Mouse (Mus musculus) mature B cell (primary cell): ENCODE measurements around the gene Rab6a.

Experiments used
- in situ Hi-C: fragments of 300-500 bp; cut with MboI; formaldehyde crosslinking; loops from 2 replicates; pipeline ENCODE4 v1.14.3; 2019

Gene Rab6a

DNA sequence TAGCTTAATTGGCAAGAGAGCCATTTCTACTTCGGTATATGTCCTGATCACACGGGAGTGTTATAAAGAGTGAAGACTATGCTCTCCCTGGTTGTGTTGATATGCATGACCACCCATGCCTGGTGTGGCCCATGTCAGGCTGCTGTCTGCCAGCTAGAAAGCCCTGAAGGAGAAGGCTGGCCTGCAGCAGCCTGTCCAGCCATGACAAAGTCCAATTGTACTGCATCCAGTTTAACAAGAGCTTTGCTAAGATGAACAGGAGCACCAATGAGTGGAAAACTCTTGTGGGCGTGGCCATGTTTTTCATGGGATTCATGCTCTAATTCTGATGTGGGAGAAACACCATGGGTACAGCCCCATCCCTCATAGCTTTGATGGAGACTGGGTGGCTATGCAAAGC lies 17.3 kb downstream of the Rab6a start:
- in situ Hi-C loops: no loop called here

DNA sequence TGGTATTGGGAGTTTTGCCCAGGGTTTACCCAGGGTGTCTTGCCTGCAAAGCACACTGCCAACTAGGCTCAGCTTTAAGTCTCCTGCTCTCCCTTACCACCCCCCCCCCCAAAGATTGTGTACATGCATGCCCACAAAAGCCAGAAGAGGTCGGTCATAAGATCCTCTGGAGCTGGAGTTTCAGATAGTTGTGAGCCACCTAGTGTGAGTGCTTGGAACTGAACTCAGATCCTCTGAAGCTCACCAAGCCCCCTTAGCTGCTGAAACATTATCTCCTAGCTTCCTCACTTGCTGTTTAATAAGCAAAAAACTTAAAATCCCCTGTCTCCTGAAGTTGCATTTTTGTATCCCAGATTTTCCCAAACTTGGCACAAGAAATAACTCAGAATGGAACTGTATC lies 30.4 kb downstream of the Rab6a start:
- in situ Hi-C loops: no loop called here

DNA sequence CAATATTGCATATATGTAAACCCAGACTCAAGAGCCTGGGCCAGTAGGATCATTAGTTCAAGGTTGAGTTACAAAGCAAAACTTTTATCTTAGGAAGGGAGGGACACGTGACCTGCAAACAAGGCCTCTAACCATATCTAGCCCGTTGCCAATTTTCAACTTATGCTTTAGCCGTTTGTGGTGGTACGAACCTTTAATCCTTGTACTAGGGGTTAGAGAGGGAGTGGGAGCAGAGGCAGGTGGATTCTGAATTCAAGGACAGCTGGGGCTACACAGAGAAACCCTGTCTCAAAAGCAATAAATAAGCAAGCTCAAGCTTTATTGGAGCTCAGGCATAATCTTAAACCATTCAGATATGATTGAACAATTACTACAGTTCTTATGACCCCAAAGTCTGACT lies 35.2 kb downstream of the Rab6a start:
- in situ Hi-C loops: no loop called here

DNA sequence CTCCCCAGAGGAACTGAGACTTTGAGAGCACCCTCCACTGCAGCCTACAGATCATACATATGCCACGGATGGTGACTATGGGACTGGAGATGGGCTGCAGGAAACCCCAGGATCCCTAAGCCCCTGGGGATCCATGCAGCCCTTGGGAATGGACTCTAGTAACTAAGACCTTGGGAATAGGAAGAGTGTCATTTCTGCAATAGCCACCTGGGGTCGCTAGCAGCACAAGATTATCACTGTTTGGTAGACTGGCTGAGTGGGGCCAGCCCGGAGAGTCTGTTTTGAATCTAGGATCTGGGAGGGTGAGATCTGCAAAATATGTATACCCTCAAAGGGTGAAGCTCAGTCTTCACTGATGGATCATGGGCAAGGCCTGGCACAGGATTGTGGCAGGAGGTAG lies 37.9 kb downstream of the Rab6a start:
- in situ Hi-C loops: no loop called here

DNA sequence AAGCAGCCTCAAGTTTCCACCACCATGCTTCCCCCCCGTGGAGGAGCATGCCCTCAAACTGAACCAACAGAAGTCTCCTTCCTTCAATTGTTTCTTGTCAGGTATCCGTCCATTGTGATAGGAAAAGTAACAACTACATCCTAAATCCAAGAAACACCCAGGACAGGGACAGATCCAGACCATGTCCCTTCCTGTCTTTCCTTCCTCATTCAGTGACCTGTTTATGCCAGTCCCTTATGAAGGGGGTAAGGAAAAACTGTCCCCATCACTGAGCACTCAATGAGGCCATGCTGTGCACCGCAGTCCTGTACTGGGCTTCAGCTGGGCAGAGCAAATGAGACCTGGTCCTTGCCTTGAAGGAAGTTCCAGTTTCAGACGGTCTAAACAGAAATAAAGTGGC lies 41.9 kb downstream of the Rab6a start:
- in situ Hi-C loops: no loop called here

DNA sequence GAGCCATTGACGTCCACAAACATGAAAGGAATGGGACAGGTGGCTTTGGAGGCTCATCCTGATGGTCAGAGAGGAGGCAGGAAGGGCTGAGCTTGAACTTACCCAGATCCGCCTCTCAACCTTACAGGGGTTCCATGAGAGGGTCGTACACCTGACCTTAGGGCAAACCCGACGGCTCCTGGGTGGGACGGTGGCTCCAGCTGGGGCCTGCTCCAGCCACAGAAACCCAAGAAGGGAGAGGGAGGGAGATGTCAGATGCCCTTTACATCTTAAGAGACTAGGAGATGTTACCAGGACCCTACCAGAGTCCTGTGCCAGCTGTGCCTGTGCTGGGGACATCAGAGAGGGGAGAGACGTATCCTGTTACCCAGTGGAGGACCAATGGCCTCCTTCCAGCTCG lies 42.6 kb downstream of the Rab6a start:
- in situ Hi-C loops: no loop called here

DNA sequence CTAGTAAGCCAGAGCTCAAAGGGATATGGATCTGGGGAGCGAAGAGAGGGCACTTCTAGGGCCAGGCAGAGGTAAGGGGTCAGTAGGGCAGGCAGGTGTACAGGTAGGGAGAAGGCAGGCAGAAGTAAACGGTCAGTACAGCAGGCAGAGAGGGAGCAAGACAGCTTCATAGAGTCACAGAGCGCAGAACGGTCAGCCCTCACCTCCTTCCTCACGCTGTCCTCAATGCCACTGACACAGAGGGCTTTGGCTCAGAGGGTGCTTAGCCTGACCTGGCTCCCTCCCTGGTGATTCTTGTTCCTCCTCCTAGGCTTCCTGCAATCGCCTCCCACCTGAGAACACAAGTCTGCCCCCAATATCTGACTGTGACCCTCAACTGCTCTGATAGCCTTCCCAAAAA lies 43.2 kb downstream of the Rab6a start:
- in situ Hi-C loops: no loop called here

DNA sequence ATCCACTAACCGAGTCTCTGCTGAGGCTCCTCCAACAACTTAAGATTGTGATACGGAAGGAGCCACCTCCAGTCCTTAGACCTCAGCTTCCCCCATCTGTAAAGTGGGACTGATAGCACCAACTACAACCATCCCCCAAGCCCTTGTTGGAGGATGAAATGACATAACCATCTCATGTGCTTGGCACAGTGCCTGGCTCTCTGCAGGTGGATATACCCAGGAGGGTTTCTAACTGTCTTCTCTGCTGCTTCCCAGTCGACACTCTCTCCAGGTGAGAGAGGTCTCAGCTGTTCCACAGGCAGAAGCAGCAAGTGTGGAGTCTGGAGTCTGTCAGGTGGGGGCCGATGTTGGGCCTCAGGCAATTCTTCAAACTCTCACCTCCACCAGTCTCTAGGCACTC lies 43.8 kb downstream of the Rab6a start:
- in situ Hi-C loops: no loop called here

DNA sequence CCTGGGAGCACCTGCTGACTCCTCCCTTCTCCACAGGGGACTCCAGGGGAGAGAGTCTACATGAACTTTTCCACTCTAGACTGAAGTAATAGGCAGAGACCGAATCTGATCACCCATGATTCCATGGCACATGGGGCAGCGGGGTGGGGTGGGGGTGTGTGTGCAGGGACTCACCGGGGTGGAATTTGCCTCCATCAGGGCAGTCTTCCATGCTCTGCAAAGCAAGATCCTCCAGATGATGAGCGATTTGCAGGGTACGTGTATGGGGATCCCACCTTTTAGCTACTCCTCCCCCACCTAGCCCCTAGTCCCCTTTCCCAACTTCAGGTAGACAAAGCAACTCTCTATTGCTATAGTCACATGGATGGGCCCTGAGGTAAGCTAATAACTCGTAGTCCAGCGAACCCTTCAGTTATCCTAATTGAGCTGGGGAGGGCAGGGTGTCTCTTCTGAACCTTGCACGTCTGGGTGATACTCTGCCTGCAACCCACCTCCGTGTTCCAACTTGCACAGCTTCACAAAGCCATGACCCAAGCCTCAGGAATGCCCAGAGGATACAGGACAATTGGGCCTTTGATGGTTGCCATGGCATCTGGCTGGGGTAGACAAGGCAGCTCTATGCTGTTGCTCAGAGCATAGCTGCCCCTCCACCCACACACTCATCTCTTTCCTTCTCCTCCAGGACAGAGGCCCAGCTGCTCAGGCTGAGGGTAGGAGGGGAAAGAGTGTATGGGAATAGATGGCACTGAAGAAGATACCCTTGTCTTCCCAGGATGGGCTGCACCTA lies 46.5 kb downstream of the Rab6a start:
- in situ Hi-C loops: no loop called here

DNA sequence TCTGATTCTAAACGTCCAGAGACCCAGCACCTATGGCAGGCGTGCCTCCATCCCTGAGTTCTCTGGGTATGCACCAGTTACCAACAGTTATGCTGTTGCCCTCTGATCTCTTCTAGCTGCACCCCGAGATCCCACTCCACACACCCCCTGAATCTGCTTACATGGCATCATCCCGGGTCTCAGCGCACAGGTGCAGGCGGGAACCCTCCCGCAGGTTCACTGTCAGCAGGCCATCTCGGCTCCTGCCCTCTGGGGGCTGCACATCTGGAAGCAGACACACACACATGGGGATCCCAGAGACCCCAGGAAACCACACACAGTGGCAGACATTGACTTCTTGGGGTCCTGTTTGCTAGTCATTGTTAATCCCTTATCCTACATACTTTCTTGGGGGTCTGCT lies 47.2 kb downstream of the Rab6a start:
- in situ Hi-C loops: no loop called here

DNA sequence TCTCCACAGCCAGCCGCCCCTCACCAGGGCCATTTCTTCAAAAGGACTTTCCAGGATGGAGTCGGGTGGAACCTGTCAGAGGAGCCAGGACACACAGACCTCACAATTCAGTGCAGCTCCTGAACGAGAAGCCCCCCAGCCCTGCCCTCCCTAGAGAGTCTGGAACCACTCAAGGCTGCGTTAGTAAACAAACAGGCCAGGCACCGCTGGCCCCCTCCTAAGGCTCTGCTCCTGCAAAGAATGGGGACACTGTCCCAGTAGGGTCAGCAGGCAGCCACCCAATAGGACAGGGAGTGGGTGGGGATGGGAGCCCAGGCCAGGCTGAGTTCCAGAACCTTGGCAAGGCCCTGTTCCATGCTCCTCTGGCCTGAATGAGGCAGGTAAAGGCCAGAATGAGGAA lies 49.5 kb downstream of the Rab6a start:
- in situ Hi-C loops: no loop called here

DNA sequence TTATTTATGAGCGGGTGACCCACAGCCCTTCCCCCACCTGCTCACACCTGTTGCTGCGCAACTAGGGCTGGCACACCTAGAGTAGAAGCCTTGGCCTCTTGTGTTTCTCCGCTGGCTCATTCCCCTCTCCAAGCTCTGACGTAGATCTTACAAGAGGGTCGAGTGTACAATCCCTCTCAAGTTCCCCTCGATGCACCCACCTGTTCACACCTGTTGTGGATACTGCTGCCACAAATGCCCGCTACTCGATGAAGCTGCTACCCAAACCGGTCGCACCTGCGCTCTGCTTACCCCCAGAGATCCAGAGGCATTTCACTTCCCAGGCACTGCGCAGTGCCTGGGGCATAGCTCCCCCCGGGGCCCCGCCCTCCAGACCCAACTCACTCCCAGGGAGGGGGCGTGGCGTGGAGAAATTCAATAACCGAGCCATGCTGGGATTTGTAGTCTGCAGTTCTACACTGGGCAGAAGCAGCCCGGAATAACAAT lies 50.9 kb downstream of the Rab6a start:
- in situ Hi-C loops: no loop called here

DNA sequence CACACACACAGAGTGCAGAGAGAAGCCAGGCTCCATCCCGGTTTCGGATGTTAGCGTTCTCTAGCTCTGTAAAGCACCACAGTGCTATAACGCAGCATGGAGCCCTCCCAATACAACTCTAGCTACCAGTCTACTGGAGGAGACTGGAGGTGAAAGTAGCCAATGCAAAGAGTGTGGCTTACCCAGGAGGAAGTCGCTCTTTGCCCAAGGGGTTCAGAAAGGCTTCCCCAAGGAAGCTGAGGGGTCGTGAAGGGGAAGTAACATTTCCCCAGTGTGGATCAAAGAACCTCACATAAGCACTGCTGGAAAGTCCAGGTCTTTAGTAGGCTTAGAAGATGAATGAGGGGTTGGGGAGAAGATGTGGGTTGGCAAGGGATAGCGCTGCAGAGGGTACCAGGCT lies 54.1 kb downstream of the Rab6a start:
- in situ Hi-C loops: no loop called here

DNA sequence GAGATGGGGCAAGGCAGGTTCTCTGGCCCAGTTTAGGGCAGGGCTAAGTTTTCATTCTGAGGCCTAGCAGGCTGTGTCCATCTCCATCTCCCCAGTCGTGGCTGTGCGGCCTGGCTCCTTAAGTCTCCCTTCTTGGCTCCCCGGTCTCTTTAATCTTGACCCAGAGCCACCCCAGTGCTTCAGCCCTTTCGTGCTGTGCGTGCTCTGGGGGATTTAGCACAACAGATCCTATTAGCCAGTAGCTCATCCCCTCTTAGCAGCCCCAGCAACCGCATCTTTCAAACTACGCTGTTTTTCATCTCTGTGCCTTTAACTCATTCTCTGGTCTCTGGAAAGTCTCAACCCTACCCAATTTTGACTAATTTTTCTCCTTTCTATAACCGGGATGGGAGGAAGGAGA lies 55.0 kb downstream of the Rab6a start, which contains the start of gene Plekhb1:
Gene Plekhb1, minus strand, starts transcription at position 184 of the 400 bp plus-strand sequence.
- in situ Hi-C loops: no loop called here

DNA sequence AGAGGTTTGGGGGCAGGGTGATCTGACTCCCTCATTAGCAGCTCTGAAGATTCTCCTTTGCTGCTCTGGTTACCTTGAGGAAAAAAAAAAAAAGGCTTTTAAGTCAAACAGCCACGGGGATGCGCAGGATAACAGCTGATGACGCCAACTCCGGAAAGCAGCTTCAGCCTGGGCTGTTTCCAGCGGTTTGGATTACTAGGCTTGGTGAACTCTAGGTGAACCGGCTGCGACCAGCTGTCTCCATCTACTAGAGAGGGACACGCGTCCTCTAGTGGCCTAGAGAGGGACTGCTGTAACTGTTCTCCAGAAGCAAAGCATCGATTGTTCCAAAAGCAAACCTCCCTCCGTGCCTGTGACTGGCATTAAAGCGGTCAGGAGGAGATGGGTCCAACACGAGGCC lies 56.0 kb downstream of the Rab6a start:
- in situ Hi-C loops: no loop called here

DNA sequence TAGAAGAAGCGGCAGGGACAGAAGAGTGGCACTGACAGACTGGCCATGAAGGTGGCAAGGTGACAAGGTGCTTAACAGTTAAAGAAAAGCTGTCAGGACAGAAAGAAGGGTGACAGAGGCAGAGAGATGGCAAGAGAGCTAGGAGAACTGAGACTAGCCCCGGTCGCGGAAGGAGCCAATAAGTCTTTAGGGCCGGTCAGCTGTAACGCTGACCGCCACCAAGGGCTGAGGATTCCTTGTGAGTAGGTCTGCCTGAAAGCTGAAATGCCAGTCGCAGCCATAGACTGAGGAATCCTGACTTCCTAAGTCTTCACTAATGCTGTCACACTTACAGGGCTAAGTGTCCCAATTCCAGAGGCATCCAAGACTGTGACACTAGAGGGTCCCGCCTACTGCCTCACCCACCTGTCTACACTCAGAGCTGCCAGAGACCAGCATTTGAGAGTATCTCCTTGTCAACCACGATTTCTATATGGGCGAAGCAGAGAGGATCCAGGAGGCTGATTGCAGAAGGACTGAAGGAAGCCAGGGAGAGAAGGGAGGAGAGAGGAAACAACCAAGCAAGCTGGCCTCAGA lies 56.6 kb downstream of the Rab6a start:
- in situ Hi-C loops: no loop called here

DNA sequence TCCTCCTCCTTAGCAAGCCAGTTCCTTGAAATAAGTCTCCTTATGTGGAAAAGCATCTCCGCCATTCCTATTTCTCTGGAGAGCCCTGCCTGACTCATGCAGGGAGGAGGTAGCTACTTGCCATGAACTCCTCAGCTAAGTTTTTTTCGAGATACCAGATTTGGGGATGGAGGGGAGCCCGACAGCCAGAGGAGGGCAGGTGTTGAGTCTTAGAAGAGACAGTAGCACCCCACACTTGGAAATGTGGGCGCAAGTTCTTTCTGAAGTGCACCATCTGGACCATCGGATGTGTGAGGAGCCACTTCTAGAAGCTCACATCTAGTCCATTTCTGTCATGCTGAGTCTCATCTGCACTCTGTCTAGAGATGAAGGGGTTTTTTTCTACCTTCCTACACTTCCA lies 63.4 kb downstream of the Rab6a start:
- in situ Hi-C loops: no loop called here

DNA sequence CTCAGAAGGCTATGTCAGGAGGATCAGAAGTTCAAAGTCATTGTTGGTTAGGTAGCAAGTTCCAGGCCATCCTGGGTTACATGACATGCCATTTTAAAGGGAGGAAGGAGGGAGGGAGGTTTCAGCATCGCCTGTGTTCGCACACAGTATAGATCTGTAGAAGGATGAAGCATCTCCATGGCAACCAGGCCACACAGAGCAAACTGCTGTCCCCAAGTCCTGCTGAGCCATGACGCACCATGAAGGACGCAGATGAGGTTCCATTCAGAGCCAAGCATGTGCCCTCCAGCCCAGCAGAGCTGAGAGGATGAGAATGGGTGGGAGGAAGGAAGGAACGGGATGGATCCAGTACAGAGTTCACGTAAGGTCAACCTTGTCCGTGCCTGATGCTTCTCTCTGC lies 66.2 kb downstream of the Rab6a start:
- in situ Hi-C loops: no loop called here

DNA sequence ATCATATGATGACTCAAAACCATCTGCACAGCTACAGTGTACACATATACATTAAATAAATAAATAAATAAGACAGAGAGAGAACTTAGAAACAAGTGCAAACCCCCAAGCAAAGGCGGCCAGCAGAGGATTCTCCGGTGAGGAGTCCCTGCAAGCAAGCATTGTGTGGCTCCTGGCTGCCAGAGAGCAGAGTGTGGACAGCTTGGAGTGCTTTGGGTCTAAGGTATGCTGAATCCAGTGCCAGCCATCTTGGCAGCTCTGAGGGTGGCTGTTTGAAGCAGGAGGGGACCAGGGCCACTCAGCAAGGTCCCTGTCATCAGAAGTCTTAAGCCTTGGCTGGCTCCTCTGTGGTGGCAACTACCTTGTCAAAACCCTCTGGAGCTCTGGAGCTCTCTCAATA lies 67.7 kb downstream of the Rab6a start:
- in situ Hi-C loops: no loop called here

DNA sequence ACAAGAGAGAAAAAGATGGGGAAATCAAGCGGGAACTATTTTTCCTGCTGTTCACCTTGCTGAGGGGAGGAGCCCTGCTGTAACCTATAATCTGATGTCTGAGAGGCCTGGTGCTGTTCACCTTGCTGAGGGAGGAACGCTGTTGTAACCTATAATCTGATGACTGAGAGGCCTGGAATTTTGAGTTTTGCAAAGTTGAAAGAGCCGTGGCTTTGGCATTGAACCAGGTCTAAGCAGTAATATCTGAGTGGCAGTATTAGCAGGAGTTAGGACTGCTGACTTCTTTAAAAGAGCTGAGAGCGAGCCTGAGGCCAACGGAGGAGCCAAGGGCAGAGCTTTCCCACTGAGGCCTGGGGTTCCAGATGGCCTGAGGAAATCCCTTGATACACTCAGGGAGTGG lies 70.8 kb downstream of the Rab6a start:
- in situ Hi-C loops: no loop called here

DNA sequence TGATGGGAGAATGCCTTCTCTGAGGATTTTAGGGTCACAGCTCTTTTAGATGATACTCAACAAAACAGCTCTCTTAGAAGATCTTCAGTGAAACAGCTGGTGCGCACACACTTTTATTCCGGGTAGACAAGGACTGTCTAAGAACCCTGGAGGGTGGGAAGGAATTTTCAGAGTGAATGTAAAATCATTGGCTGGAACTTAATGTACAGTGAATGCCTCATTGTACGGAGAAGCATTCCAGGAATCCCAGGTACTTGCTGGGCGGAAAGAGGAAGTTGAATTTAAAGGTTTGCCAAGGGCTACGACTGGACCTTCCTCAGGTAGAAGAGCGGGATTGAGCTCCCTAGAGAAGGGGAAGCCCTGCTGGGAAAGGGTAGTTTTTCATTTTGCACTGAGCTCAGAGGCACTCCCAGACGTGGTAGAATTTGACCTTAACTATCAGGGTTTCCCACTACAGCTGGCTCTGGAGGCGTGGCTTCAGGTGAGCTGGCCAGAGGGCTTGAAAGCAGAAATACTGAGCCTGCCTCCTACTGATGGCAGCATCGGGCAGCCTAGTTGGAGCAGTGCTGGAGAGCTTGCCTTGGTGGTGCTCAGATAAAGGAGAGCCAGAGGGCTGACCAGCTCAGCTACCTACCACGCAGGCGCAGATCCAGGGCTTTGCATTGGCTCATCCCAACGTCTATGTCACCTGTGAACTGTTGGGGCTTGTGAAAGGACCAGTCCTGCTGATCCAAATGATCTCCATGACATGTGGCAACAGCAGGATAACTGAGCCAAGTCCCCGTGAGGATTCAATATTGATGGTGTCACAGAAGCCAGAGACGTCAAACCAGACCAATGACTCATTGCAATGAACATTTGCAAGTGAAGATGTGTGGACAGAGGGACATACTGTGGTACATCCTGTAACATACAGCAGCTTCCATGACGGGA lies 72.0 kb downstream of the Rab6a start:
- in situ Hi-C loops: no loop called here

DNA sequence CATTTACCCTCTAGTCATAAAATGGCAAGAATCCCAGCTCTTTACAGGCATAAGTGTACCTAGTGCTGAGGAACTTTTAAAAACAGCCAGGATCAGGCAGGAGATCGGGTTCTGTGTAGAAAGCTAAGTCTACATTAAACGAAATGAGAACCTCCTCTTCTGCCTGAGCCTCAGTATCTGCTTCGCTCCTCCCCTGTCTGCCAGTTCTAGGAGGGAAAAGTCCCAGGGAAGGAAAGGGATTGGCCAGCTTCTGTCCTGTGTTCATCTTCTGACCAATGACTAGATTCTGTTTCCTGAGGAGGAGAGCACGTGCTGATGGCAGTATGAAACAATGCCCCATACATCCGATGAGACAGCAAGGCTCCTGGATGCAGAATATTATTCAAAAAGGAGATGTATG lies 73.9 kb downstream of the Rab6a start:
- in situ Hi-C loops: no loop called here

DNA sequence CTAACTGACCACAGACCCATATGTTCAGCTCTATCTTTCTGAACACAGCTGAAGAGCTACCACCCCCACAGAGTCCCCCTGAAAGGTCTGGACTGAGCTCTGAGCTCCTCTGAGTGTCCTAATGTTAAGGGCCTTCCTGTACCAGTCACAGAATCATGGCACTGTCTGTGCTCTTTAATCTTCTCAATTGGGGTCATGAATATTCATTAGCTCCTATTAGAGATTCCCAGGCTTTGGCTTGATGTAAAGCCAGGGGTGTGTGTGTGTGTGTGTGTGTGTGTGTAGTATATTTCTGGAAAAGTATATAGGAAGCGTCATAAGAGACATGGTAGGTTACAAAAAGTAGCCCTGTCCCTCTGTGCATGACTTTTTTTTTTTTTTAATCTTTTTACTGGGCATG lies 76.0 kb downstream of the Rab6a start:
- in situ Hi-C loops: no loop called here
